Mouse (Mus musculus) thymus, adult 2 months (tissue): ENCODE data around the gene Tmem191c.

Experiments used
- CTCF ChIP-seq: fragments of 200-500 bp; IDR thresholded peaks from 2 replicates; pipeline ENCODE4 v1.5.1; 2012; ENCODE audit warnings: mild to moderate bottlenecking, control low read depth, low read length, moderate library complexity, borderline replicate concordance; ENCODE audit not compliant: control insufficient read depth, poor library complexity, insufficient read depth; ENCODE audit errors: extremely low read depth
- POLR2A ChIP-seq: fragments of 200-500 bp; IDR thresholded peaks from 2 replicates; pipeline ENCODE4 v1.6.1; 2012; ENCODE audit warnings: mild to moderate bottlenecking, low read length, control low read depth, moderate library complexity; ENCODE audit not compliant: control insufficient read depth, poor library complexity, insufficient read depth; ENCODE audit errors: extremely low read depth

DNA sequence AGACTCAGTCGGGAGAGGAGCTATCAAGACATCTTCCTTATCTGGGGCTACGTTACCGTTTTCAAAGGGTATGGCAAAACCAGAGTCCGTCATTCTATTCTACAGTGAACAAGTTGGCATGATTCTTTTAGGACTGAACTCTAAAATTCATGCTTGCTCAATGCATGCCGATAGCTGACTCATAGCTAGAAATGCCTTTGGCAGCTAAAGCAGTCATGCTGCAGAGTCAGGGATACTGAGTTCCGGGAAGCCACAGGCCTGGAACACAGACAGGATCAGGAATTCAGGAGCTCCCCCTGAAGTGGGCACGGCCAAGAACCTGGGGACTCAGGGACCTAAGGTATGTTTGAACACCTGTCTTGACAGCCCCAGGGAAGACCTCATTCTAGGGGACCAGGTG is 40.7 kb downstream of the Tmem191c start:
- TF ChIP-seq POLR2A (no peak), CTCF (no peak)
